Mouse (Mus musculus): Measurements from ENCODE around the gene D930048N14Rik.
"Not testable (repeated sequence)": the region's sequence is repeated elsewhere in the genome, so short reads cannot be mapped to it uniquely, and the experiment has no call there.

Gene D930048N14Rik

DNA sequence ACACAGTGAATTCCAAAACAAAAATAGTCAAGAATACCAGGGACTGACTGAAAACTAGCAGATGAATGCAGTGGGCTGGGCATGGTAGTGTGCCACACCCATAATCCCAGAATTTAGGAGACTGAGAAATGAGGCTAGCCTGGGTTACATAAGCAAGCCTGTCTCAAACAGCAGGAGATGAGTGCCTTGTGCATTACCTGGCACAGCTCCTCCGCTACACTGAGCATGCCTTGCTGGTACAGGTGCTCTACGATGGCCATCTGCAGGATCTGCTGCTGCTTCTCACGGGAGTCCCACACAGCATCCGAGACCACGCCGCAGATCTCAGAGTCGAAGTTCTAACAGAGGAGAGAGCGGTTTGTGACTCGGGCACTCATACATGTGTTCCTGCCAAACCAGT, 23.3 kb upstream of the D930048N14Rik start:
- no peak for DNase-seq (ENCODE audit: inconsistent age in 2 of 2, low spot score in 1 of 2)

GRCm38 (mm10) chr11:51627907-51628306, 22.8 kb upstream of the D930048N14Rik start:
- DNase-seq (ENCODE audit: inconsistent age in 2 of 2, low spot score in 1 of 2): no peak

GRCm38 (mm10) chr11:51629651-51630314, 21.0 kb upstream of the D930048N14Rik start:
- DNase-seq (ENCODE audit: inconsistent age in 2 of 2, low spot score in 1 of 2): peak; percentile 48 to 74

- DNase-seq (ENCODE audit: inconsistent age in 2 of 2, low spot score in 1 of 2): peak in 1 of 2 experiments; percentile 78
Measured at GRCm38 (mm10) chr11:51632130-51632753, 18.5 kb upstream of the D930048N14Rik start.

DNA sequence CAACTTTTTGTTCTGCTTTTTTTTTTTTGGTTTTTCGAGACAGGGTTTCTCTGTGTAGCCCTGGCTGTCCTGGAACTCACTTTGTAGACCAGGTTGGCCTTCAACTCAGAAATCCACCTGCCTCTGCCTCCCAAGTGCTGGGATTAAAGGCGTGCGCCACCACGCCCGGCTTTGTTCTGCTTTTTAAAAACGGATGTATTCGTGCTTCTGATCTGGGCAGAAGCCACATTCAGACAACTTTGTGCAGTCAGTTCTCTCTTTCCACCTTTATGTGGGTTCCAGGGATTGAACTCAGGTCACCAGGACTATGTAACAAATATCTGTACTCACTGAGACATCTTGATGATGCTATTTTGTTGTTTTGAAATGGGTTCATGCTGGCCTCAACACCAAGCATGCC, 17.6 kb upstream of the D930048N14Rik start:
- not testable (repeated sequence) for DNase-seq (ENCODE audit: inconsistent age in 2 of 2, low spot score in 1 of 2)

DNA sequence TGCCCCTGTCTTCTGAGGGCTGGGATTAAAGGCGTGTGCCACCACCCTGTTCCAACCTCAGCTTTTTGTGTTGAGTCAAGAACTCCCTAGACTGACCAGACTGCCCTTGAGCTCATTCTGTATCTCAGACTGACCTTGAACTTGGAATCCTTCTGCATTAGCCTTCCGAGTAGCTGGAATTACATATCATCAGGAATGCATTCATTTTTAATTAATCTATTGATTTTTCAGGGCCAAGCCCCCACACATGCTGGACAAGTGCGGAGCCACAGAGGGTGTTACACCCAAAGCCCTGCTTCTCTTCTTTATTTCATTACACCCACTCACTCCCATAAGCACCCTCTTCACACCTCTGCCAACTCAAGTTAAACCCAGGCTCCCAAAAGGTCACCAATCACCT, 17.0 kb upstream of the D930048N14Rik start:
- DNase-seq (ENCODE audit: inconsistent age in 2 of 2, low spot score in 1 of 2): peak in 1 of 2 experiments; percentile 59

DNA sequence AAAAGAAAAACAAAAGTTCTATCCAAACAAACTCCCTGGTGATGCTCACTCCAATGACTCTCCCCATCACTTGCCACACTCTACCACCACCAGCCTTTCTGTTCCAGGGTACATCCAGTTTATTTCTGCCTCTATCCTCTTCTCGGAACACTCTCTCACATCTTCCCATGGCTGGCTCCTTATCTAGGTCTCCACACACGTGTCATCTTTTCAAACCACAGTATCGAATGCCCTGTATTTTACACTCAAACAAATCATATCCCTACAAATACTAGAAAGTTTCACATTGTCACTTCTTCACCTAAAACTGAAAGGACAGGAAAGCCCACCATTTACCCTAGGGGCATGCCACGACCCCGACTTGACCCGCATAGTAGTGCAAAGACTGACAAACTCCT, 15.6 kb upstream of the D930048N14Rik start:
- no peak for DNase-seq (ENCODE audit: inconsistent age in 2 of 2, low spot score in 1 of 2)

DNA sequence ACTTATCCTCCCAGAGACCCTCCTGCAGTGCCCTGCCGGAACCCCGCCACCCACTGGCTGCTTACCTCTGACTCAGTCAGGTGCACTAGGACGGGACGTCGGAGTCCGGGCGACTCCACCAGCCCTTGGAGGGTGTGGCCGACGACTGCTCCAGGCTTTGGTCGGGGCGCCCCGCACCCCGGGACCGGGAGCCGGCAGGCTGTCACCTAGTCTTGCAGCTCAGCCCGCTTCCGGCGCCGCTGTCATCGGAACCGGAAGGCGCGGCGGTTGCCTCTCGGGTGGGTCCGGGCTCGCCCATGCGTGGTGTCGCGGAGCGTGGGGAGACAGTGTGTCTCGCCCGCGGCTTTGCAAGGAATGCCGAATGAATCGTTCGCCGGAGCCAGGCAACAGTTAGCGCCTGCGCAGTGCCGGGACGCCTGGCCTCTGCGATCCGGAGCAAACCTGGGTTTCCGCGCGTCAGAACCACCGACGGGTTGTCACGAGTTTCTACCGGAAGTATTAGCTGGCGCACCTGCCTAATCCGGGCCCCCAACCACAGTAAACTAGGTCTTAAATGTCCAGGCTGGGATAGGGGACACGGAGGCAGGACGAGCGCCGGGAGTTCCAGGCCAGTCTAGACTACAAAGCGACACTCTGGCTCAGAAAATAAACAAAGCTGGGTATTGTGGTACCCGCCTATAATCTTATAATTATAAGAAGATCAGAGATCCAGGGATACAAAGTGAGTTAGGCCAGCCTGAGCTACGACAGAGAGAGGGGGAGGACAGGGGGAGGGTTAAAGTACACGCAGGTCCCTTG, 15.0 kb upstream of the D930048N14Rik start, which contains the start of gene Rmnd5b:
Gene Rmnd5b (minus strand): TSS at position 372 of the 798 bp plus-strand sequence.
- DNase-seq (ENCODE audit: inconsistent age in 2 of 2, low spot score in 1 of 2): peak; percentile 93 to 97

GRCm38 (mm10) chr11:51636323-51636684, 14.4 kb upstream of the D930048N14Rik start:
- DNase-seq (ENCODE audit: inconsistent age in 2 of 2, low spot score in 1 of 2): peak; percentile 56 to 86

DNA sequence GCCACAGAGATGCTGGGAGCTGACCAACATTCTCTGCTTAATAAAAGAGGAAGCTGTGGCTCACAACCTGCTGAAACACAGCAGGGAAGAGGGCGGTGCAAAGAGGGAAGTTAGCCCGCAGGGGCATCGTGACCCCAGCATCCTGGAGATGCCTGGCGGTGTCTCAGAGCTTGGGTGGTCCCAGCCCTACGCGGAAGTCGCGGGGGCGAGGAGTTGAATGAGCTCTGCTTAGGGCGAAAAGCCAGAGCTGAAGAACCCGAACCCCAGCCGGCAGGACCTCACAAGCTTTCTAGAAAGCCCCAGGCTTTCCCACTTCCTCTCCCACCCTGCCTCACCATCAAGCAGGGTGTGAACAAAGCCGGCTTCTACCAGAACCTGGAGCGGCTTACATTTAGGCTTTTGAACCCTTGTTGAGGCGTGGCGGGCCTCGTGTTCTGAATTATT, 12.8 kb upstream of the D930048N14Rik start:
- DNase-seq (ENCODE audit: inconsistent age in 2 of 2, low spot score in 1 of 2): peak in 1 of 2 experiments; percentile 66

DNA sequence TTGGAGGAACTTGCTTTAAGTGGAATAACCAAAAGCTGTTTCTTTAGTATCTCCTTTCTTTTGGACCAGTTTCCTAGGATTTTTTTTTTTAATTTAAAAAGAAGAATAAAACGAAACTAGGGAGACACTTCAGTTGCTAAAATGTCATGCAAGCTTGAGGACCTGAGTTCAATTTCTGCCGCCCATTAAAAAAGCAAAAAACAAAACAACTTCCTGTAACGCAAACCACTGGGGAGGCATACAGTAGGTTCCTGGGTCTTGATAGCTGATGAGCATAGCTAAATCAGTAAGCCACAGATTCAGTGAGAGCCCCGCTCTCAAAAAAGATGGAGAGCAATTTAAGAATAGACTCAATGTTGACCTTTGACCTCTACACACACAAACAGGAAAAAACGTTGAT, 12.3 kb upstream of the D930048N14Rik start:
- DNase-seq (ENCODE audit: inconsistent age in 2 of 2, low spot score in 1 of 2): no peak

DNA sequence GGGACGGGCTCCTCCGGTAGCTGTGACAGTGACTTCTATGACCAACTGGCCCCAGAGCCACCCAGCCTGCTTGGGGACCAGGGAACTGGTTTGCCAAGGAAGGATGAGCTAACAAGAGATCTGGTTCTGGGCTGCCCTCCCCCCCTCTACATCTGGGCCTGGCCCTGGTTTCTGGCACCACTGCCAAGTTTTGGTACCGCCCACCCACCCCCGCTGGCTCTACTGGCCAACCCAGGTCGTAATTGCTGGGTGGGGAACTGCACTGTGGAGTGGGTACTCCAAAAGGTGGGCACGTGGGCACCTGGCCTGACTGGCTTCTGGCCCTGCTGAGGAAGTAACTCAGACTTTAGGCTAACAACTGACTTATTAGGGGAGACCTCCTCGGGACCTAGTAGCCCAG, 10.0 kb upstream of the D930048N14Rik start:
- DNase-seq (ENCODE audit: inconsistent age in 2 of 2, low spot score in 1 of 2): peak in 1 of 2 experiments; percentile 56

- peak in 1 of 2 experiments; percentile 60 for DNase-seq (ENCODE audit: inconsistent age in 2 of 2, low spot score in 1 of 2)
Measured at GRCm38 (mm10) chr11:51643202-51643601, 7.6 kb upstream of the D930048N14Rik start.

DNA sequence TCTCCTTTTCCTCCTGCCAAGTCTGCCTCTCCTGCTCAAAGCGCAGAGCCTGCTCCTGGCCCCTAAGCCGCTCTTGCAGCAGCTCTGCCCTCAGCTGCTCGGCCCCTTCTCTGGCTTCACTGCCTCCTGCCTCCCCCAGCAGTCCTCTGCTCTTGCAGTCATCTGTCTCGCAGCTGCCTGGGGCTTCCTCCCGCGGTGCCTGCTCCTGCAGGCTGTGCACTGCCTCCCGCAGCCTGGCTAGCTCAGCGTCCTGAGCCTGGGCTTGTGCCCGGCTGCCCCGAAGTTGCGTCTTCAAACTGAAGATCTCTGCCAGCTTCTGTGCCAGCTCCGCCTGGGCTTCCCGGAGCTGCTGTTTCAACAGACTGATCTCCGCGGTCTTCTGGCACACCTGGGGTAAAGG, 7.0 kb upstream of the D930048N14Rik start:
- no peak for DNase-seq (ENCODE audit: inconsistent age in 2 of 2, low spot score in 1 of 2)

- DNase-seq (ENCODE audit: inconsistent age in 2 of 2, low spot score in 1 of 2): no peak
Measured at GRCm38 (mm10) chr11:51644217-51644616, 6.5 kb upstream of the D930048N14Rik start.

DNA sequence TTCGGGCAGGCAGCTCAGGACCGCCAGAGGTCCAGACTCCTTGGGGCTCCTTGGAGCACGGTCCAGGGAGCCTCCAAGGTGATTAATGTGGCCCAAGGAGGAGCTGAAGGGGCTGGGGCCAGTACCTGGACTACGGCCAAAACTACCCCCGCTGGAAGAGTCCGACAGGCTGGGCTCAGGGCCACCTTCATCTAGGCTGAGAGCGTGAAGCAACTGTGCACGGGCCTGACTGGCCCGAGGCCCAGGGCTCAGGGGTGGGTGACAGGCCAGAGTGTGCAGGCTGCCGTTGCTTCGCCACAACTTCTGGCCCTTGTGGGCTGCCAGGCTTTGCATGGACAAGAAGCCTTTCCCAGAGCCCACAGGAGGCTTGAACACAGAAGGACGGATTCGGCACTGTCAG, 5.5 kb upstream of the D930048N14Rik start:
- DNase-seq (ENCODE audit: inconsistent age in 2 of 2, low spot score in 1 of 2): peak in 1 of 2 experiments; percentile 51

GRCm38 (mm10) chr11:51646245-51646644, 4.5 kb upstream of the D930048N14Rik start:
- DNase-seq (ENCODE audit: inconsistent age in 2 of 2, low spot score in 1 of 2): peak in 1 of 2 experiments; percentile 49

DNA sequence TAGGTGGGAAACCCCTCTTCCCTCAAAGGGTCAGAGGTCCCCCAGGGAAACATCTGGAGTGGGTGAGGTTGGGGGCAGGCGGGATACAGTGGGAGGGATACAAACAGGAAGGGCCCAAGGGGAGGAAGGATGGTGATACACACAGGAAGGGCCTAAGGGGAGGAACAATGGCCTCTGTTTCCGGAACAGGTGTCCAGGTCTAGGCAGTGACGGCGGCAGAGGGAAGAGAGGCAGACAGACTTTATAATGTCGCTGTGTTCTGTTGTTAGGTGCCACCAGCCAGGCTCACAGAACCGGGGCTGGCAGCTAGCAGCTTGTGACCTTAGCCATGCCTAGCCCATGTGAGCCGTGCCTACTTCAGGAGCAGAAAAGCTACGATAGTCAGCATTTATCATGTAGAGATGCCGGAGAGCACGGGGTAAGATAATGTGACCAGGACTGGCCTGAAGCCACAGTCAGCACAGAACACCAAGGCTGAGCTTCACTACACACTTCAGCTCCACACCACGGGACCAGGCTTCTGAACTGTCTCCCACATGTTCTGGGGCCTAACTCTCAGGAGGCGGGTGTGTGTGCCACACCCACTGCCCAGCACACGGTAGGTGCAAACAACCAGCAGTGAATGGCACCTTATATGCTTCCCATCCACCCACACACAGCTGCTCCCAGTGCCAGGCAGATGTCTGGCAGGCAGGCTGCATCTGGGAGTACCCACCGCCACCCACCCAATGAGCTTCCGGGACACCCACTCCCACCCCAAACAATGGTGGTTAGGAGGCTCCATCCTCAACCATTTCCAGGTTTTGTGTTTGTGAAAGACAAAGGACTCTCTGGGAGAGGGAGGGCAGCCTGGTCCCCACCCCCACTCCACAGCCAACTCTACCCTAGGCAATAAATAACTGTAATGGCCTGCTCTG, 3.7 kb upstream of the D930048N14Rik start:
- DNase-seq (ENCODE audit: inconsistent age in 2 of 2, low spot score in 1 of 2): peak; percentile 54 to 74

GRCm38 (mm10) chr11:51648566-51648965, 2.2 kb upstream of the D930048N14Rik start:
- DNase-seq (ENCODE audit: inconsistent age in 2 of 2, low spot score in 1 of 2): peak in 1 of 2 experiments; percentile 53

- peak in 1 of 2 experiments; percentile 54 for DNase-seq (ENCODE audit: inconsistent age in 2 of 2, low spot score in 1 of 2)
Measured at GRCm38 (mm10) chr11:51649111-51649888, 1.5 kb upstream of the D930048N14Rik start.
